Mouse (Mus musculus) embryonic facial prominence, embryonic 12.5 days (tissue): Measurements from ENCODE around the gene Slco4a1. TPM values are rescaled to one million over a fixed set of nuclear protein-coding genes. Genes with fewer than 3 reads are reported as not detected.

Experiments
- ATAC-seq: fragments of 200-750 bp; cut with Nextera tagmentation; 2 replicates; pipeline ENCODE4 v1.8.0; 2017; ENCODE audit not compliant: insufficient number of reproducible peaks, insufficient read depth, low FRiP score, low TSS enrichment
- H3K27ac ChIP-seq: fragments of 300-500 bp; sonication (generic); 2 replicates; pipeline ENCODE4 v1.5.1; 2016; ENCODE audit warnings: mild to moderate bottlenecking
- H3K27me3 ChIP-seq: fragments of 300-500 bp; sonication (generic); 2 replicates; pipeline ENCODE4 v1.6.1; 2016; ENCODE audit warnings: mild to moderate bottlenecking, moderate library complexity
- H3K36me3 ChIP-seq: fragments of 300-500 bp; sonication (generic); 2 replicates; pipeline ENCODE4 v1.6.1; 2016; ENCODE audit warnings: mild to moderate bottlenecking
- H3K4me1 ChIP-seq: fragments of 300-500 bp; sonication (generic); 2 replicates; pipeline ENCODE4 v1.6.1; 2016
- H3K4me2 ChIP-seq: fragments of 300-500 bp; sonication (generic); replicated peaks from 2 replicates; pipeline ENCODE4 v1.6.1; 2016; ENCODE audit warnings: mild to moderate bottlenecking, moderate library complexity
- H3K4me3 ChIP-seq: fragments of 300-500 bp; sonication (generic); 2 replicates; pipeline ENCODE4 v1.5.1; 2016; ENCODE audit warnings: mild to moderate bottlenecking
- H3K9ac ChIP-seq: fragments of 300-500 bp; sonication (generic); 2 replicates; pipeline ENCODE4 v1.6.1; 2016; ENCODE audit warnings: mild to moderate bottlenecking, moderate library complexity
- H3K9me3 ChIP-seq: fragments of 300-500 bp; sonication (generic); 2 replicates; pipeline ENCODE4 v1.6.1; 2016; ENCODE audit warnings: mild to moderate bottlenecking, moderate library complexity
- WGBS: fragments of 180-500 bp; shearing (Covaris S2); methylation state at CpG from one replicate; pipeline ENCODE4 v1.1.7; 2016; 5-methylcytosine and 5-hydroxymethylcytosine counted together
- polyA plus RNA-seq: library from polyadenylated mRNA; unstranded; fragments of >200 nt; fragmentation: Nextera tagmentation; extraction: Ambion mirVana; gene quantifications from 2 replicates; pipeline ENCODE4 v1.2.1, GENCODE M21; 2016

Slco4a1 gene
- polyA plus RNA-seq, result 2.0 and 2.4 TPM in 2 replicates

DNA sequence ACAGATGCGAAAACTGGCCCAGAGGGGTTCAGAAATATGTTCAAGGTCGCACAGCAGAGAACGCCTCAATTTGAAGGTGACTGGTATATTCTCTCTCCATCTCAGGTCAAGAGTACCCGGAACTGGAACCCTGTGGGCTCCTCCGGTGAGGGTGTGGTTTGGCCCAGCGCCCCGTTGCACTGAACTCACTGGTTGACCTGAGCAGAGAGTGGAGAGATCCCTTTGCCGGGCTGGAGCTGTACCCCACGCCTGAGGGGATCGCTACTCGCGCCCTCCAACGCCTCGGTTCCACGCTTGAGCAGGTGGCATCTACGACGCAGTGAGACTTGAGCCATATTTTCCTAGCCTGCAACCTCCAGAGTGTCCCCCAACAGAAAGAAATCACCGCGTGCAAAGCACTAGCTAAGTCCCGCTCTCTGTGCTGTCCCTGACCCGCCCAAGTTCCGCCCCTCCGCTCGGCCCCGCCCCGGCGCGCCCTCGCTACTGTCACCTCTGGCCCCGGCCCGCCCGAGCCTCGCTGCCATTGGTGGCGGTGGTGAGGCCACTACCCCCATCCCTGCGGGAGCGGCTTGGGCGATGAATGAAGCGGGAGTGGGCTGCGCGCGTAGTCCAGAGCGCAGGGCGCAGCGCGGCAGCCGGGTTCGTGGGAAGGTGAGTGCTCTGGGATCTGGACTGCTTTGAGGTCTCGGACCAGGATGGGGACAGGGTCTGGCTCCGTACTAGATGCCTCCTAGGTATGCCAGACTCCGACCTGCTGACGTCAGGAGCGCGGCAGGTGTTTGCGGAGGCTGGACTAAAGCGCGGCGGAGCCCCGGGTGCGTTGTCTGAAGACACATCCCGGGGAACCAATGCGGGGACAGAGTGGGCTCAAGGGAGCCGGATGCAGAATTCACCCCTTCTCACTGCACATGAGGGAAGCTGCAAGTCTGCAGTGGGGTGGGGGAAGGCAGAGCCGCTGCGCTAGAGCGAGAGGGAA lies at the start of gene Slco4a1:
Slco4a1 (plus strand) TSS at position 523 of the 976 bp plus-strand sequence.
- 2% methylated on average over 65 of the region's 65 CpGs for WGBS
- Histone ChIP-seq H3K9ac (peak within 1 kb of the TSS; percentile 42), H3K27me3 (peaks cover 51% of the 10 kb centered on the region), H3K27ac (no peak within 1 kb of the TSS), H3K36me3 (no peaks in the 10 kb centered on the region), H3K9me3 (no peaks in the 10 kb centered on the region), H3K4me2 (peak within 1 kb of the TSS; percentile 91), H3K4me1 (peaks cover 14% of the 10 kb centered on the region; the same call in 1 of the 2 replicates), H3K4me3 (peak within 1 kb of the TSS; percentile 46)
- ATAC-seq, result peak; percentile 88

- 28% methylated on average over 2 of the region's 2 CpGs for WGBS
Measured at GRCm38 (mm10) chr2:180408410-180408809, 47.6 kb upstream of the Slco4a1 start.

DNA sequence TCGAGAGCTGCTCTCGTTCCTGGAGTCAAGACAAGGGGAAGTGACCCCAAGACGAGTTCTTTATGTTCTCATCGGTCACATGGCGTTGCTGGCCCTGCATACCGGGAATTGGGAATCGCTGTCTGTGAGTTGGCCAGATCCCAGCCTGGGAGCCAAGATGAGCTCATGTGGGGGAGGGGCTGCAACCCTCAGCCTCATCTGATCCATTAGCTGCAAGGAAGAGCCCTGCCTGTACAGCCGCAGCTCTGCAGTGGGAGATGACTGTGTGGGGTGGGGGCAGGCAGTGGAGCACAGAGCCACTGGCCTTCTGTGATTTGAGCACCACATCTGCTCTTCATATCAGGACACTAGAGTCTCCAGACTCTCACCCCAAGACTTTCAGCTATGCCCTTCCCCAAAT lies 45.6 kb upstream of the Slco4a1 start:
- no peak overlapping the region for H3K9ac ChIP-seq
- H3K9me3 ChIP-seq, result no peaks in the 10 kb centered on the region
- ATAC-seq, result no peak
- no peak overlapping the region for H3K4me2 ChIP-seq
- no peaks in the 10 kb centered on the region for H3K27me3 ChIP-seq
- H3K36me3 ChIP-seq, result no peaks in the 10 kb centered on the region
- H3K27ac ChIP-seq, result no peak overlapping the region
- WGBS, result 73% methylated on average over 8 of the region's 8 CpGs
- no peak overlapping the region for H3K4me3 ChIP-seq
- no peaks in the 10 kb centered on the region for H3K4me1 ChIP-seq

More at GRCm38 (mm10) chr2:180408410-180408809, 47.6 kb upstream of the Slco4a1 start:
- H3K4me2 ChIP-seq, result no peak overlapping the region
- H3K36me3 ChIP-seq, result no peaks in the 10 kb centered on the region
- no peaks in the 10 kb centered on the region for H3K4me1 ChIP-seq
- H3K9me3 ChIP-seq, result no peaks in the 10 kb centered on the region
- ATAC-seq, result no peak
- no peak overlapping the region for H3K9ac ChIP-seq
- H3K27me3 ChIP-seq, result no peaks in the 10 kb centered on the region
- H3K27ac ChIP-seq, result no peak overlapping the region
- H3K4me3 ChIP-seq, result no peak overlapping the region

GRCm38 (mm10) chr2:180411013-180411412 lies 45.0 kb upstream of the Slco4a1 start:
- Histone ChIP-seq H3K27me3 (no peaks in the 10 kb centered on the region), H3K4me3 (no peak overlapping the region), H3K4me2 (no peak overlapping the region), H3K4me1 (no peaks in the 10 kb centered on the region), H3K9ac (no peak overlapping the region), H3K9me3 (no peaks in the 10 kb centered on the region), H3K27ac (no peak overlapping the region), H3K36me3 (no peaks in the 10 kb centered on the region)
- WGBS, result 14% methylated on average over 8 of the region's 8 CpGs
- no peak for ATAC-seq

DNA sequence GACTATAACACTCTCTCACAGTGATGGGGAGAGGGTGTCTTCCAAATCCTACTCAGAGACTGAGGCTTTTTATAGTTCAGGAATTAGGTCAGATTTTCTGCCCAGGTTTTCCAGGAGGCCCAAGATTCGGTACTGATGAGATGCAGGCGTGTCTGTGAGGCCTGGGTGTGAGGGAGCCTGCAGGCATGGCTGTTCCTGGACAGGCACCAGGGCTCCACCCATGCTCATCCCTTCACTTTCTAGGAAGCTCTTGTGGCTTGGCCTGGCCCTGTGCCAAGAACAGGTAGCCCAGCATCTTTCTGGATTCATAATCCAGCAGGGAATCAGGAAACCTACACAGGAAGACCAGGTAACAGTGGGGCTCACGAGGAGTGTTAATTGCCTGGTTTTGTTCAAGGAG lies 40.4 kb upstream of the Slco4a1 start:
- ATAC-seq, result no peak
- no peaks in the 10 kb centered on the region for H3K36me3 ChIP-seq
- 45% methylated on average over 3 of the region's 3 CpGs for WGBS

GRCm38 (mm10) chr2:180417731-180418130 lies 38.3 kb upstream of the Slco4a1 start:
- 14% methylated on average over 9 of the region's 9 CpGs for WGBS
- Histone ChIP-seq H3K9ac (no peak overlapping the region), H3K4me2 (no peak overlapping the region), H3K36me3 (no peaks in the 10 kb centered on the region), H3K27ac (no peak overlapping the region), H3K9me3 (no peaks in the 10 kb centered on the region), H3K4me3 (no peak overlapping the region), H3K27me3 (no peaks in the 10 kb centered on the region), H3K4me1 (no peaks in the 10 kb centered on the region)
- ATAC-seq, result no peak

More for the DNA sequence above, 40.4 kb upstream of the Slco4a1 start:
- Histone ChIP-seq H3K4me2 (no peak overlapping the region), H3K27me3 (no peaks in the 10 kb centered on the region), H3K9ac (no peak overlapping the region), H3K4me1 (no peaks in the 10 kb centered on the region), H3K27ac (no peak overlapping the region), H3K4me3 (no peak overlapping the region), H3K9me3 (no peaks in the 10 kb centered on the region)

- ATAC-seq, result no peak
- Histone ChIP-seq H3K27ac (no peak overlapping the region), H3K4me2 (no peak overlapping the region), H3K36me3 (no peaks in the 10 kb centered on the region), H3K9me3 (no peaks in the 10 kb centered on the region), H3K4me3 (no peak overlapping the region), H3K4me1 (no peaks in the 10 kb centered on the region), H3K9ac (no peak overlapping the region), H3K27me3 (no peaks in the 10 kb centered on the region)
- 68% methylated on average over 3 of the region's 3 CpGs for WGBS
Measured at GRCm38 (mm10) chr2:180420641-180421040, 35.4 kb upstream of the Slco4a1 start.

DNA sequence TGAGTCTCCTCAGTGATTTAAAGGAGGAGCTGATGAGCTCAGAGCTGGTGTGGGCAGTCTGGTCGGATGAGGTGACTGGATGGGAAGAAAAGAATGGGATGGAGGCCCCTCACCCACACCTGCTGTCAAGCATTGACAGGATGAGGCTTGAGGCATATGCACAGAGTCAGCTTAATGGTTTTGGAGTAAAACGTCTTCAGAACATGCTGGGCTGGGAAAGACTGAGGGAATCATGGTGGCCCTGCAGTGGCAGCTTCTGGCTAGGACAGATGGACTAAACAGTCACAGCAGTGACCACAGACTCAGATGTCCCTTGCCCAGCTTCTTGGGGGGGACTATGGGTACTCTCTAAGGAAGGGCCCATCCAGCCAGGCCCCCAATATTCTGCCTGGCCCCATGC lies 30.9 kb upstream of the Slco4a1 start:
- WGBS, result 48% methylated on average over 2 of the region's 2 CpGs
- Histone ChIP-seq H3K4me1 (no peaks in the 10 kb centered on the region), H3K36me3 (no peaks in the 10 kb centered on the region), H3K9ac (no peak overlapping the region), H3K9me3 (no peaks in the 10 kb centered on the region), H3K27ac (no peak overlapping the region), H3K4me3 (no peak overlapping the region), H3K27me3 (no peaks in the 10 kb centered on the region), H3K4me2 (no peak overlapping the region)
- ATAC-seq, result no peak

DNA sequence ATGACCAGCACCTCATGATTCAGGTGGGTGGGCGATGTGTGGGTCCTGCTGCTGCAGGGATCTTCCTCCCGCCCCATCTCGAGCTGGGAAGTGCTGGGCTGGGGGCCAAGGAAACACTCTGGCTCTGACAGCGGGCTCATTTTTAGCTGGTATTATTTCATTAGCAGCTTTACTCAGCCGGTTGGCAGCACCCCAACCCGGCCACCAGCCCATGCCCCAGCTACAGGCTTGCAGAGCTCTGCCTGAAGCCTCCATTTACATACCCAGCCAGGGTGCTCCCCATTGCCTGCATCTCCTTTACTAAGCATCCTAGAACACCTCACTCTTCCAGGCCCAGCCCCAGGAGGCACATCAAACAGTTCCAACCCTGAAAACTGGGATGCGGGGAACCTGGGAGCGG lies 29.0 kb upstream of the Slco4a1 start:
- H3K36me3 ChIP-seq, result no peaks in the 10 kb centered on the region
- WGBS, result 59% methylated on average over 8 of the region's 8 CpGs
- no peak overlapping the region for H3K9ac ChIP-seq
- H3K9me3 ChIP-seq, result no peaks in the 10 kb centered on the region
- H3K27me3 ChIP-seq, result no peaks in the 10 kb centered on the region
- H3K4me2 ChIP-seq, result no peak overlapping the region
- no peak overlapping the region for H3K4me3 ChIP-seq
- no peak overlapping the region for H3K27ac ChIP-seq
- ATAC-seq, result no peak
- no peaks in the 10 kb centered on the region for H3K4me1 ChIP-seq

DNA sequence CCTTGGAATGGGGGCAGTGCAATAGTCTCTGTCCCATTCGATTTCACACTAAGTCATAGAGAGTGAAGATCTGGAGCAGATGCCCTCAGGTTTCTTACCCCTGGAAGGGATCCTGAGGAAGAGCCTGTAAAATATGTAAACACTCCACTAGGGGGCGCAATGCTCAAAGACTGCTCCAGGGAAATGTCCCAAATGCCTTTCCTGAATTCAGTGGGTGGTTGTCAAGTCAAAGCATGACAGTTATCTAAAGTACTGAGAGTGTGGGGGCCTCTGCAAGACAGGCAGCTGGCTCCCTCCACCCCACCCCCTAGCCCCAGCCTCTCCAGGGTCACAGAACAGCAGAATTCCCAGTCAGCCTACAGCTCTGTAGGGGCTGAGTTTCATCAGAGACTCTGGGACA lies 27.7 kb upstream of the Slco4a1 start:
- H3K27ac ChIP-seq, result no peak overlapping the region
- H3K36me3 ChIP-seq, result no peaks in the 10 kb centered on the region
- 40% methylated on average over 2 of the region's 2 CpGs for WGBS
- no peak overlapping the region for H3K9ac ChIP-seq
- H3K4me1 ChIP-seq, result no peaks in the 10 kb centered on the region
- no peak for ATAC-seq
- H3K9me3 ChIP-seq, result no peaks in the 10 kb centered on the region
- H3K27me3 ChIP-seq, result no peaks in the 10 kb centered on the region
- H3K4me3 ChIP-seq, result no peak overlapping the region
- no peak overlapping the region for H3K4me2 ChIP-seq

- Histone ChIP-seq H3K9me3 (no peaks in the 10 kb centered on the region), H3K9ac (no peak overlapping the region), H3K36me3 (no peaks in the 10 kb centered on the region), H3K4me3 (no peak overlapping the region), H3K4me1 (0 out of 2 replicates have a peak, but pooled peaks cover 3% of the 10 kb centered on the region), H3K4me2 (no peak overlapping the region), H3K27ac (no peak overlapping the region), H3K27me3 (no peaks in the 10 kb centered on the region)
- ATAC-seq, result no peak
- WGBS, result 74% methylated on average over 11 of the region's 11 CpGs
Measured at GRCm38 (mm10) chr2:180430648-180431047, 25.4 kb upstream of the Slco4a1 start.

DNA sequence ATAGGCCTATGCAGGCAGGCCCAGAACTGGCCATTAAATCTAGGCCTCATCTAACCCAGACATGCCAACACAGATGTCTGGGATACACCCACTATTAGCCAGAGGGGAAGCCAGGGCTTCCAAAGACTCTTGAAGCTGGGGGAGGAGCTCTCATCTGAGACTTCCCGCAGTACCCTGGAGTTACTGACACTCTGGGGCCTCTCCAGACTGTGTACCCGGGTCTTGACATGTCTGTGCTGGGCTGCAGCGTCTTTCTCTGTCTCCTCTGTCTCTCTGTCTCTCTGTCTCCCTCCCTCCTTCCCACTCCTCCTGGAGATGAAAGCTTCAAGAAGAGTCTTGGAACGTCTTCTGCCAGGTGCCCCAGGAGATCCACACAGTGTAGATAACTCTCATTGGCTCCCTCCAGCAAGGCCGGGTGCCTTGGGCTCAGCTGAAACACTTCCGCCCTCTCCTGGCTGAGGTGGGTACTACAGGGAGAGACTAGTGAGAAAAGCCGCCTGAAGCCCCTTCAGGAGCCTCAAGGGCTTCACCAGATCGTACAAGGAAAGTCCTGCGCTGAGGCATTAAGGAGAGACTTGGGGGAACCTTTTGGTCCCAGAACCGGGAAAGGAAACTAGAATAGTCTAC lies 23.9 kb upstream of the Slco4a1 start:
- WGBS, result 19% methylated on average over 10 of the region's 10 CpGs

More for the DNA sequence above, 23.9 kb upstream of the Slco4a1 start:
- no peaks in the 10 kb centered on the region for H3K9me3 ChIP-seq
- 0 out of 2 replicates have a peak, but pooled peaks cover 3% of the 10 kb centered on the region for H3K4me1 ChIP-seq
- H3K9ac ChIP-seq, result no peak overlapping the region
- no peak overlapping the region for H3K4me3 ChIP-seq
- ATAC-seq, result no peak
- H3K27me3 ChIP-seq, result no peaks in the 10 kb centered on the region
- H3K4me2 ChIP-seq, result no peak overlapping the region
- no peak overlapping the region for H3K27ac ChIP-seq
- H3K36me3 ChIP-seq, result no peaks in the 10 kb centered on the region
